Mouse (Mus musculus) testis, adult 2 months (tissue): ENCODE results near the gene Tbc1d23.

Experiments
- CTCF ChIP-seq: fragments of 200-500 bp; IDR thresholded peaks from 2 replicates; pipeline ENCODE4 v1.5.1; 2012; ENCODE audit warnings: low read depth, mild to moderate bottlenecking, inconsistent platforms, low read length, moderate library complexity; ENCODE audit not compliant: control insufficient read depth, insufficient read depth, insufficient replicate concordance
- POLR2A ChIP-seq: fragments of 200-500 bp; IDR thresholded peaks from 2 replicates; pipeline ENCODE4 v1.6.1; 2012; ENCODE audit warnings: low read depth, mild to moderate bottlenecking, inconsistent platforms, low read length, moderate library complexity; ENCODE audit not compliant: control insufficient read depth

- TF ChIP-seq CTCF (no peak), POLR2A (no peak)
Observed at GRCm38 (mm10) chr16:57269751-57270150, 38.4 kb upstream of the Tbc1d23 start.
